Mouse (Mus musculus) urinary bladder, adult 2 months (tissue): ENCODE measurements around the gene Fhod1. TPM values are rescaled to one million over a fixed set of nuclear protein-coding genes. Genes with fewer than 3 reads are reported as not detected.

ENCODE experiments used
- DNase-seq: peaks from one replicate; pipeline ENCODE4 v3.0.0; 2022; ENCODE audit warnings: low spot score
- polyA plus RNA-seq: library from polyadenylated mRNA; depleted of rRNA; stranded (reverse); fragments of >200 nt; gene quantifications from 2 replicates; pipeline ENCODE4 v1.2.3, GENCODE M21; 2012

The Fhod1 gene
- polyA plus RNA-seq, 1 experiment = 17.0 TPM

DNA sequence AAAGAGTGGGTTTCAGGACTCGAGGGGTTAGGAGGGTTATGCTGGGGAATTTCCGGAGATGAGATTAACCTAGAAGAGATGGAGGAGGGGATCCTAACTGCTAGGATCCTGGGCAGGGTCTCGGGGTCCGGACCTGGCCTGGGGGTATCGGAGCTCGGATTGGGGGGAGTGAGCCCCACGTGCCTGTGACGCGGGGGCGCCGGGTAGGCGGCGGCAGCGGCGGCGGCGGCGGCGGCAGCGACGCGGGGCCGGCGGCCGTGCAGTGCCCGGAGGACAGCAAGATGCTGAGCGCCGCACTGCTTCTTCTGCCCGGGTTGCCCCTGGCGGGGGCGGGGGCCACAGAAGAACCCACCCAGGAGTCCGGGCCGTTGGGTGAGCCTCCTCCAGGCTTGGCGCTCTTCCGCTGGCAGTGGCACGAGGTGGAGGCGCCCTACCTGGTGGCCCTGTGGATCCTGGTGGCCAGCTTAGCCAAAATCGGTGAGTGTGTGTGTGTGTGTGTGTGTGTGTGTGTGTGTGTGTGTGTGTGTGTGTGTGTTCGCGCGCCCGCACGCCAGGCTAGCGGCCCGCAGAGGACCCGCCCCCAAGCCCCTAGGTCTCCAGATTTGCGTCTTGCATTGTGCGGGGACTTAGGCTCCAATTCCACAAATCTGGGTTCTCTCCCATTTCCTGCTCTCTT lies 1.5 kb upstream of the Fhod1 start:
- no peak for DNase-seq

GRCm38 (mm10) chr8:105348450-105349095 lies 820 bp upstream of the Fhod1 start, which contains the start of gene Slc9a5:
Gene Slc9a5 (plus strand): TSS chr8:105348843.
- no peak for DNase-seq

- DNase-seq = peak; percentile 61
These were observed 934 bp downstream of the Fhod1 start for GRCm38 (mm10) chr8:105346611-105347427.

GRCm38 (mm10) chr8:105345061-105345975 lies 2.4 kb downstream of the Fhod1 start:
- DNase-seq = no peak

- DNase-seq = no peak
These were observed 3.8 kb downstream of the Fhod1 start for GRCm38 (mm10) chr8:105343791-105344574.

- no peak for DNase-seq
These were observed 5.0 kb downstream of the Fhod1 start for GRCm38 (mm10) chr8:105342768-105343167.

GRCm38 (mm10) chr8:105341399-105341798 lies 6.4 kb downstream of the Fhod1 start:
- DNase-seq = no peak

GRCm38 (mm10) chr8:105339886-105340635 lies 7.7 kb downstream of the Fhod1 start:
- no peak for DNase-seq

DNA sequence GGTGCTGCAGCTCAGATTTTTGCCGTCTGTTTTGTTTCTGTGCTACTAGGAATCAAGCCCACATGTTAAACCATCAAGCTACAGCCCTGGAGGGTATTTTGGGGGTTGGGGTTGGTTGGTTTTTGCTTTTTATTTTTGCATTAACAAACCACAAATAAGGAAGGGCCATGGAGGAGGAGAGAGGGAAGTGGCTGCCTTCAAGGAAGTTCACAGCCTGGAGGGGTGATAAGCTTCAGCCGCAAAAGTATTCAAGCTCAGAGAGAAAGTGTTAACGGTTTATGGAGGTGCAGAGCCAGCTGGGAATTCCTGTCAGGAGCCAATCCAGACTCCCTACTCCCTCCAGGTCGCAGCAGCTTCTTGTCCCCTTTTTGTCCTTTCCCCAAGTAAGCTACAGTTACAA lies 8.8 kb downstream of the Fhod1 start:
- no peak for DNase-seq

- DNase-seq = no peak
These were observed 11.2 kb downstream of the Fhod1 start for GRCm38 (mm10) chr8:105336373-105337130.

DNA sequence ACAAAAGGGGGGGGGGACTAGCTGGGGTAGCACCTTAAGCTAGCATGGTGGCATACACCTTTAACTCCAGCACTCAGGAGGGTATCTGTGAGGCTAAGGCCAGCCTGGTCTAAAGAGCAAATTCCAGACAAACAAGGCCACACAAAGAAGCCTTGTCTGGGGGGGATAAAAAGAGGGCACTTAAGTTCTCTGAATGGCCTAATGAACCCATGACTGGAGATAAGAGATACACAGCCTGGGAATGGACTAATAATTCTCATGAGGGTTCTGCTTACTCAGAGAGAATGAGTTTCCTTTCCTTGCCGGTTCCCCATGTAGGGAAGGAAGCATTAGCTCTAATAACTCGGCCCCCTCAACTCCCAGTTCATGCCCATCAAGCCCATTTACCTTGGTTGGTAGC lies 15.2 kb downstream of the Fhod1 start:
- no peak for DNase-seq

GRCm38 (mm10) chr8:105331931-105332330 lies 15.8 kb downstream of the Fhod1 start:
- no peak for DNase-seq

GRCm38 (mm10) chr8:105331469-105331868 lies 16.3 kb downstream of the Fhod1 start:
- DNase-seq = no peak

DNA sequence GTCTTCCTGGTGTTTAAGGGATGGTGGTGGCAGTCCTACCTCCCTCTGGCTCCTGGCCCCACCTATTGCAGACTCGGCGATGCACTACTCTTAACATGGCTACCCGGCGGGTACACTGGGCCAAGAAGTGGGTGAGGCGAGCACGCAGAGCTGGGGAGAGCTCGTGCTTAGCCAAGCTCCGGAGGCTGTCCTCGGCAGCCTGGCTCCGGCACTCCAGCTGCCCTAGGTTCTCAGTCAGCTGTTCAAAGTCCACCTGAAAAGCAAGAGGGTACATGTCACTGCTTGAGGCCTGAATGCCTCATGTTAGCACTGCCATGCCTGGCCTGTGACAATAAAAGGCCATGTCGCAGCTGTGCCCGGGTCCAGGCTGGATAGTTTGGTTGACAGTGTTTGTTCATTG lies 17.4 kb downstream of the Fhod1 start:
- no peak for DNase-seq

- DNase-seq = no peak
These were observed 20.8 kb downstream of the Fhod1 start for GRCm38 (mm10) chr8:105326968-105327367.

DNA sequence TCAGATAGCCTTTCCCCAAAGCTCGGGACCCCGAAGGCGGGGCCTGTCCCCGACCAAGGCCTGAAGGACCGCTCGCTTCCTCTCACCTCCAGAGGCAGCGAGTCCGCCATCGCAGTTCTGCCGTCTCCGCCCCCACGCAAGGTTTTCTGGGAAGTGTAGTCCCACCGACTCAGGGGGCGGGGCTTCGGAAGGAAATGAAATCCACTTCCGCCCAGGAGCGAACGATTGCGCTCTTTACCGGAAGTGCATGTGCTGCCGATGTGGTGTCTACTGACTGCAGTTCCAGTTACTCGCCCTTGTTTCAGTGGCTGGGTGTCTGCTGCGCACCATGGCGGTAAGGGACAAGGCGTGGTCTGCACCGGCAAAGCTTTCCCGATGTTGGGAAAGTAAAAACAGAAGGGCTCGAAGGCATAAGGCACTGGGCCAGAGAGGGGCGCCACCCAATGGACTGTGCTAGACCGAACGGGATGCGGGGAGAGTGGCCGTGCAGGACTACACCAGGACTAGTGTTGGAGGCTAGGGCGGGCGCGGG lies 21.5 kb downstream of the Fhod1 start, which contains the start of the genes Lrrc29 and Tmem208:
Lrrc29 (minus strand) TSS at position 138 of the 532 bp plus-strand sequence.
Tmem208 (plus strand) TSS at position 214 of the 532 bp plus-strand sequence.
- peak; percentile 81 for DNase-seq

DNA sequence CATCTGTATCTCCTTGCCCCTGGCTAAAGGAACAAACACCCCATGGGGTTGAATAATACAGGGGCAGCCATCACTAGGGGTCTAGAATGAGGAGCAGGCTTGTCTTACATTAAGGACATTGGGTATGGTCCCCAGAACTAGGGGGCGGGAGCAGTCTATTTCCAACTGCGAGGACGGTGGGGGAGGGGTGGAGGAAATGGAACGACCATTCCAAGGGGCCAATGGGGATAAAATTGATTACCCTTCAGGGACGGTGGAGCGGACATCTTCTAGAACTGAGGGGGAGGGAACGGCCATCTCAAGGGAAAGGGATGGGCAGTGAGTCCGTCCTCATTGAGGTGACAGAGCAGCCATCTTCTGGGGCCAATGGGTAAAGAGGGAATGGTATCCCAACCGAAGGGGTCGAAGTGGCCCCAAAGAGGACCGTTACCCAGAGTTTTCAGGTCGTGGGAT lies 22.1 kb downstream of the Fhod1 start:
- DNase-seq = no peak

DNA sequence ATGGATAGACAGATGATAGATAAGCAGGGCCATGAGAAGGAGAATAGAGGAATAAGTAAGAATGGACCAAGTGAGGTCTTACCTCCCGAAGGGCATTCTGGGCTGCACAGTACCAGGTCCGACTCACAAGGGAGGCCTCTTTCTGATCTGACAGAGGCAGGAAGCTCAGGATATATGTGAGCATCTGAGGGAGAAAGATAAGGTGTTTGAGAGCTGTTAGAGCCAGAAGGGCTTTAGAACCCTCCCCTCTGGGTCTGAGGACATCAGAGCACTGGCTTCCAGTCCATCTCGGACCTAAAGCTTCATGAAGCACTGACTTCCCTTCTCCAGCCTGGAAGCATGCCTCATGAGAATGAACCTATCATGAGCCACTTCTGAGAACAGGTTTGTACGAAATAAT lies 24.6 kb downstream of the Fhod1 start:
- DNase-seq = no peak
